Mouse (Mus musculus) adrenal gland, adult 2 months (tissue): ENCODE measurements around the gene Jag1. TPM values are rescaled to one million over a fixed set of nuclear protein-coding genes. Genes with fewer than 3 reads are reported as not detected.
A peak's percentile ranks its signal among the peaks of the same experiment; 100 is the strongest.

Experiments
- DNase-seq: peaks from one replicate; pipeline ENCODE4 v3.0.0; 2021
- long read RNA-seq: library from polyadenylated mRNA; stranded (forward); transcript quantifications from one replicate; pipeline ENCODE4 v2.0.0, GENCODE M21; 2021
- polyA plus RNA-seq: library from polyadenylated mRNA; depleted of rRNA; stranded (reverse); fragments of >200 nt; gene quantifications from 2 replicates; pipeline ENCODE4 v1.2.3, GENCODE M21; 2012; rRNA removed
- total RNA-seq, 2 experiments: library from RNA; stranded (reverse); gene quantifications; 2 replicates each; pipeline ENCODE4 v1.2.3; 2021

Gene Jag1
- 10 to 100 TPM in 1 of 2 experiments, 1 to 10 TPM in 1; 9.7 to 12.3 TPM for total RNA-seq
- 2.8 and 3.6 TPM in 2 replicates for polyA plus RNA-seq
- long read RNA-seq, partial matches to known transcripts: 1 of 2 reads
- long read RNA-seq, other reads (novel, unspliced or antisense): 1 of 2 reads

- peak; percentile 73 for DNase-seq
These were observed at the start of gene Jag1 for GRCm38 (mm10) chr2:137116025-137116674. Gene Jag1, minus strand, starts transcription at chr2:137116644.

GRCm38 (mm10) chr2:137156018-137156417 lies 39.6 kb upstream of the Jag1 start:
- no peak for DNase-seq

GRCm38 (mm10) chr2:137153825-137154224 lies 37.4 kb upstream of the Jag1 start:
- DNase-seq: no peak

- DNase-seq: no peak
These were observed 36.8 kb upstream of the Jag1 start for GRCm38 (mm10) chr2:137153172-137153667.

- DNase-seq: no peak
These were observed 34.5 kb upstream of the Jag1 start for GRCm38 (mm10) chr2:137150953-137151352.

GRCm38 (mm10) chr2:137146938-137147666 lies 30.7 kb upstream of the Jag1 start:
- no peak for DNase-seq

- DNase-seq: no peak
These were observed 21.6 kb upstream of the Jag1 start for GRCm38 (mm10) chr2:137138063-137138462.

- no peak for DNase-seq
These were observed 17.6 kb upstream of the Jag1 start for GRCm38 (mm10) chr2:137134035-137134434.

- no peak for DNase-seq
These were observed 8.4 kb upstream of the Jag1 start for GRCm38 (mm10) chr2:137124861-137125260.

- DNase-seq: peak; percentile 93
These were observed 862 bp upstream of the Jag1 start for GRCm38 (mm10) chr2:137117321-137117690.

- peak; percentile 94 for DNase-seq
These were observed 354 bp upstream of the Jag1 start for GRCm38 (mm10) chr2:137116675-137117320.

- peak; percentile 56 for DNase-seq
These were observed 1.0 kb downstream of the Jag1 start for GRCm38 (mm10) chr2:137115241-137116024.

GRCm38 (mm10) chr2:137114248-137115096 lies 2.0 kb downstream of the Jag1 start:
- peak; percentile 88 for DNase-seq

- DNase-seq: no peak
These were observed 3.0 kb downstream of the Jag1 start for GRCm38 (mm10) chr2:137113288-137114061.

- DNase-seq: no peak
These were observed 6.1 kb downstream of the Jag1 start for GRCm38 (mm10) chr2:137110214-137110898.

GRCm38 (mm10) chr2:137109321-137110213 lies 6.9 kb downstream of the Jag1 start:
- peak; percentile 53 for DNase-seq

GRCm38 (mm10) chr2:137107946-137108345 lies 8.5 kb downstream of the Jag1 start:
- no peak for DNase-seq

- DNase-seq: no peak
These were observed 9.2 kb downstream of the Jag1 start for GRCm38 (mm10) chr2:137107203-137107602.
